Mouse (Mus musculus) G1E (cell line): ENCODE measurements around the gene Slit1.

Source experiments
- CTCF ChIP-seq: IDR thresholded peaks from 2 replicates; pipeline ENCODE4 v1.5.1; 2012; ENCODE audit warnings: low read depth, low read length, inconsistent platforms, mixed read lengths
- GATA1 ChIP-seq: IDR thresholded peaks from 2 replicates; pipeline ENCODE4 v1.6.1; 2012; ENCODE audit warnings: borderline replicate concordance, low read length, inconsistent platforms, mixed read lengths

DNA sequence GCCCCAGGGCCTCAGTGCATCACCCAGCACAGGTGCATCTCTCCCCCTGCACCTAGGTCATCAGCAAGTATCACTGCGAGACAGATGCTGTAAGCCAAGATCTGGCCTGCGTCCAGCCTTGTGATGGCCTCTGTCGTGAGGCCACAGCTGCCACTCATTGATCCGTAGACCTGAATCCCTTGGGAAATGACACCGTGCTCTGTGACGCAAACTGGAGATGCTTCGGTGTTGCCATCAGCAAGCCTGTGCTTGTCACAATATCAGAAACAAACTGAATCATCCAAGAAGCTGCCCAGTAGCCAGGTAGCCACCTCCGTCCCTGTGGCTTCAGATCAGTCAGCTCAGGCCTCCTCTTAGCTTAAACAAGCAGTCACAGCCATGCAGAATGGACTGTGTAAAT lies 153.8 kb downstream of the Slit1 start:
- no peak for TF ChIP-seq CTCF
- TF ChIP-seq GATA1 = no peak
